Mouse (Mus musculus) embryo, embryonic 9.5 days (tissue): ENCODE measurements around the gene Zranb1.

Experiments used
- DNase-seq: peaks from one replicate; pipeline ENCODE4 v3.0.0-alpha.2; 2017; ENCODE audit errors: extremely low spot score

Gene Zranb1

DNA sequence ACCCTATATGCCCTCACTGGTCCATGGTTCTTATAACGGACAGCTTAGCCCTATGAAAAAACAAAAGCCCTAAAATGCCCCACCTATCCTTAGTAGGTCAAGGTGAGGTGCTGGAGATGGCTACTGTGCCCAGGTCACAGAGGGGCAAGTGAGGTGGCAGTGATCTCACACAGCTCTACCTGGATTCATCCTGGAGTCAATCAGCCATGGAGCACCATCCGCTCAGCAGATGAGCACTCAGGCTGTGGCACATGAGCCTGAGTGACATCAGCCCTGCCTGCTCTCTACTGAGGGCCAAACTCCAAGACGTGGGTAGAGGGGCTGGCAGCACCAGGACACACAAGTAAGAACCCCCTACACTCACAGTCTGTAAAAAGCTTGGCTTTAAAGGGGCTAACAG lies 70.4 kb downstream of the Zranb1 start:
- no peak for DNase-seq

DNA sequence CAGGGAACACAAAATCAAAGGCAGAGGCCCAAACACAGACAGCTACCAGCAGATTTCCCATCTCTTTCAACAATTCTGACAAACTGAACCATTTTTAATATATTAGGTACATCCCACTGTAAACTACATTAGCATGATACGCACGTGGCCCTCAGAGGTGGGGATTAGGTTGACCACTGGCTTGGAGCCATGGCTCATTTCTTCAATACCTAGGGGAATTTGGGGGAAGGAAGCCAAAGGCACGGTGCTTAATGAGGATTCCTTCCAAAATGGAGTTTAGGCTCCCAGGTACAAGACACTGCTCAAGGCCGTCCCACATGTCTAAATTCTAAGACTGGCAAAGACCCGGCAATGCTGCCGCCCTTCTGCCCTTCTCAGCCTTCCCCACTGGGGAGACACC lies 71.3 kb downstream of the Zranb1 start:
- DNase-seq, result no peak

DNA sequence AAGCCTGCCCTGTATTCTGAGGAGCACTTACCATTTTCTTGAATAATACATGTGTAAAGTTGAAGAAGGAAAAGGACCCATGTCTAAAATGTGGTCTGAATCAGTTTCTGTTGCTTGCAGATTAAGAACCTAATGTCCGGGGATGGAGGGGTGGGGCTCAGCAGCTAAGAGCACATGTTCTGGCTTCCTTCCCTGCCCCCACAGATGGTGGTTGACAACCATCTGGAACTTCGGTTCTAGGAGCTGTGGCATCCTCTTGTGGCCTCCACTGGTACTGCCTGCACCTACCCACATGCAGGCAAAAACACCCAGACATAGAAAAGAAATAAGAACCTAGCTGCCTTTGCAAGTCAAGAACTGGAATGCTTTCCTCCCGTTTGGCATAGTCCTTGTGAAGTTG lies 72.5 kb downstream of the Zranb1 start:
- peak; percentile 56 for DNase-seq

DNA sequence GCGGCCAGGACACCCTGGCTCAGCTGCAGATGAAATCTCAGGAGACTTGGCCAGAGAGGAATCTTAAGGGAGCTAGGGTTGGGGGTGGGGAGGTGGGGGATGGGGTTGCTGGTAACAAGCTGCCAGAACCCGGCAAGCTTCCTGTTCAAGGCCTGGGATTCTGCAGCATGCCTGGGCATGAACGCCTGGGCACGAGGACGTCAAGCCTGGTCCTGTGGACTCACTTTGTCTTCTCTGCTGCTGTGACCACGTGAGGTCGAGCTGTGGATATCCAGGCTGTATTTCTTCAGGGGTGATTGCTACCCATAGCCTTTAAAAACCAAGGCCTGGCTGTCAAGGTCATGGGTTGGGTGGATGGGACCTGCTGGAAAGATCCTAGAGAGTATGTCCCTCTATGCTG lies 74.8 kb downstream of the Zranb1 start:
- DNase-seq, result no peak

DNA sequence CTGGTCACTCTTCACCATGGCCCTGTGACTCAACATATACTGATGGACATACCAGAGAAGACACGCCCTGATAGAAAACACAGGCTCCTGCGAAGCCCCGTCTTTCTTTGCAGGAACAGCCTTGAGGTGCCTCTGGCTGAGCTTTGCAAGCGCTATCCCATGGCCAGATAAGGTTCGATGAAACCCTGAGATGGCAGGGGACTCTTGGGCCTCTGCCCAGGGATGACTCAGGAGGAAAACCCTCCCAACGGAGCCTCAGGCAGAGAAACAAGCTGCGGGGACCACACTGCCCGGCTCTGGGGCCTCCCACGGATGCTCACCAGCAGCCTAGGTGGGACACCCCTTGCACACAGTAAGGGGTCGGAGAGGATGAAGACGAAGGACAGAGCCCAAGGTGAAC lies 76.4 kb downstream of the Zranb1 start:
- no peak for DNase-seq

DNA sequence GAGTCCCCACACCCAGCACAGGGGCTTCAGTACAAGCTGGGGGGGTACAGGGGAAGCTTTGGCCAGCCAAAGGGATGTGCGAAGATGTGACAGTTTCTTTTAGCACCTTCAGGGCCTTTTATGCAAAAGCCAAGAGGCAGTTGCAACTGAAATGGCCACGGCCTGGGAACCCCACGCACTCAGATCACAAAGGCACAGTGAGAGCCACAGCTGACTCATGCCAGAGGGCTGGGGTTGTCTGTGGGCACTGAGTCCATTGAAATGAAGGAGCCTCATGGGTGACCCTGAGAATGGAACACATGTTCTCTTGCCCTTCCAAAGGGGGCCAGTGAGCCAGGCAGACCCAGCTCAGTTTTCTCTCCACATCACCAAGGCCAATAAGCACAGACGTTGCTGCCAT lies 77.7 kb downstream of the Zranb1 start:
- DNase-seq, result no peak

DNA sequence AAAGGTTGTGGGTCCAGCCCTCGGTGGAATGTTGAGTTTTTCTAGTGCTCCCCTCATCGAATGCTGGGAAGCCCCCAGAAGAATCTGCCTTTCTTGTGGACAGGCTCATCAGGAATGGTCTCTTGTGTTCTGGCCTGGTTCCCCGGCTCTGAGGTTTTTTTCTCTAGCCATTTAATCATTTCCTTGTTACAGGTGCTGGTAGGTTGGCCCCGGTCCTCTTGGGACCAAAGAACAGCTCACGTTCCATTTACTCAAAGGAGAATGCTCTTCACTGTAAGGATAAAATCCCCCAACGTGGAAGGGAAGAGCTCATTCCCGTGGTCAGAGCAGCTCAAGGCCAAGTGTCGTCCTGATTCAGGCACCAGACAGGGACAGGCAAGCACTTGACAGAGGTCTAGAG lies 78.7 kb downstream of the Zranb1 start:
- no peak for DNase-seq

DNA sequence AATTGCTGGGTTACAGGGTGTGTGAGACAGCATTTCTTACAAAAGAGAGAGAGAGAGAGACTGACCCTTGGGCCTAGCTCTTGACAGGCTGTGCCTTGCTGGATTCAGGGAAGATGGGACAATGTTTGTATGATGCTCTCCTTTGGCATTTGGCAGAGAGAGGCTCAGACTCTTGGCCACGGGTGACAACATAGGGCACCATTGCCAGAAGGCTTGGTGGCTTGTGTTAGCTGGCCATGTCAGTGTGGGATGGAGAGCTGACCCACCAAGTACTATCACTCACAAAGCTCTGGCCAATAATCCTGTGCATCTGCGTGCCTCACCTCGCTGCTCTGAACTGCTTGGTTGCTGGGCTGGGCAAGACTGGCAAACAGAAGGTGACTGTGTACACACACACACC lies 79.5 kb downstream of the Zranb1 start:
- DNase-seq, result no peak

DNA sequence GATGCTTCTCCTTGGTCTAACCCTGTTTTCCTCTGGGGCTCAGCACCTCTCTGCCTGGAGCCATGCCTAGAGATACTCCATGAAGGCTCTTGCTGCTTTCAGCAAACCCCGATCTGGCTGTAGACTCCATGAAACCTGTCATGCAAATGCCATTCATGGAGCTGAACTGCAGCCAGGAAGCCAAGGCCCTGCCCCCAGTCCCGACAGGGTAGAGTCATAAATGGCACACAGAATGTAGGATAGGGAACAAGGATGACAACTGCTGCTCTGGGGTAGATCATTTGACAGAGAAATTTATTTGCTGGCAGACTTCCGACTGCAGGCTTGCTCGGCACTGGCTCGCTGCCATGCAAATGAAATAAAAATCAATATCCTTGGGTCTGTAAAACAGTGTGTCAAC lies 80.2 kb downstream of the Zranb1 start:
- no peak for DNase-seq

DNA sequence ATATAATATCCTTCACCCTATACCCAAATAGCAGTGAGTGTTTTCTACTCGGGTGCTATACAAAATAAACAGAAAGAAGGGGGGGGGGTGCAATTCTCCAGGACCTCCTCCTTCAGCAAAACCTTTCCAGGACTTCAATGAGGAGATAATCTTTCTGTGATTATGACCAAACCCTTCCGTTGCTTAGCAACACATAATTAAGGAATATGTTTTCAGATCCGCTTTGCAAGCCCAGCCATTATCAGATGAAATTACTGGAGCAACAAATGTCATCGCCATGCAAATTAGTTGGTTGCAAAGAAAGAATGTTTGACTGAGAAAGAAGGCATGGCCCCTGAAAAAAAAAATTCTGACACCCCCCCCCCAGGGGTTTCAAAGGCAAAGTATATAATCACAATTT lies 80.7 kb downstream of the Zranb1 start:
- no peak for DNase-seq

DNA sequence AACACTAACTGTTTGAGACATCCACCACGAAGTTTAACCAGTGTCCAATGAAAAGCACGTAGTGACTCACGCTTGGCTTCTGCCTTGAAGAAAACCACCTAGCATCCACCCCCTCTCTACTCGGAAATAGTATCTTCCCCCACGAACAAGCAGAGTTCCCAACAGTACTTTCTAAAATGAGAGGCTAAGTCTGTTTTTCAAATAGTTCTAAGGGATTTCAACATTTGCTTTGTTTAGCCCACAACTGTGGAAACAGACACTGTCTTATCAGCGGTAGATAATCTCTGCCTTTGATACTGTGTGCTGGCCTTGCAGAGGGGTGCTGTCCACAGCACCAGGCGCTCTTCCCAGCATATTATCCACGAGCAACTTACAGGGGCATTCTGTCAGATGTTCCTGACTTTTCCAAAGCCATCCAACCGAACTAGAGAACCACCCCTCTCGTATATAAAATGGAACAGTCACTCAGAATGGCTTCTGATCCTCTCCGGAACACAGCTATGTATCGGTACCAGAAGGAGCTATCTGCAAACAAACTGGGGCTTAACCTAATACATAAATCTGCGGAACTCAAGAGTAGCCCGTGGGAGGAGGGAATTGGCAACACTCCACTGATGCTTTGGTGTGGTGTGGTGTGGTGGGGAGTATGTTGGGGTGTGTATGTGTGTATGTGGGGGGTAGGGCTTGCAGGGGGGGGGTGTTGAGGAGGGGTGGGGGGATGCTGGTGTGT lies 81.9 kb downstream of the Zranb1 start:
- no peak for DNase-seq

DNA sequence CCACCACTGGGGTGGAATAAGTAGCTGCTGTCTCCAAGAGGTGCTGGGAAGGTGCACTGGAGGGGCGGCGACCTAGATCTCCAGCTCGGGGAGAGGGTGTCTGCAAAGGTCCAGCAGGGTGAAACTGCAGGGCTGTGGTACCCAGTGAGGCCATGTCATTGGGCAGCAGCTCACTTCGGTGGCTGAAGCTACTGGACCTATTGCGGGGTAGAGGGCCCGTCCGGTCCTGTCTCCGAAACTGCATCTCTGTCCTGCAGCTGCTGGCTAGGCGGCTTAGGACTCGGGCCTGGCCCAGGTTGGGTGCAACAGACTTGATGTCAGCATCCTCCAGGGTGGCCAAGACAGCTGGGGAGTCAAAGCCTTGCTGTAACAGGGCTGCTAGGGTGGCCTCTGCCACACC lies 83.0 kb downstream of the Zranb1 start:
- no peak for DNase-seq

DNA sequence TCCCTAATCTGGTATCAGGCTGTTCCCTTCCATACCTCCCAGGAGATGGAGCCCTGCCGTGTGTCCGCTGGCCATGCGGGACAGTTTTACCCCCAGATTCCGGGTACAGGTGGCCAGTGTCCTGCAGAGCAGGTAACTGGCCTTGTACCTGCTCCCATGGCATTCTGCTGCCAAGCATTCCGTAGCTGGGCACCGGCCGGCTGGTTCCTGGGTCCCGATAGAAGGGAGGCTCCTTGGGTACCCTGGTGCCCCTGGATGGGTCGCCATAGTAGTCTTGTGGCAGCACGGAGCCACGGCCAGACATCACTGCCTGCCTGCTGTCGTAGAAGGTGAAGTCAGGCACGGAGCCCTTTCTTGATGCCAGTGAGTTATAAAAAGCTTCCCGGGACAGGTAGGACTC lies 83.7 kb downstream of the Zranb1 start:
- no peak for DNase-seq

DNA sequence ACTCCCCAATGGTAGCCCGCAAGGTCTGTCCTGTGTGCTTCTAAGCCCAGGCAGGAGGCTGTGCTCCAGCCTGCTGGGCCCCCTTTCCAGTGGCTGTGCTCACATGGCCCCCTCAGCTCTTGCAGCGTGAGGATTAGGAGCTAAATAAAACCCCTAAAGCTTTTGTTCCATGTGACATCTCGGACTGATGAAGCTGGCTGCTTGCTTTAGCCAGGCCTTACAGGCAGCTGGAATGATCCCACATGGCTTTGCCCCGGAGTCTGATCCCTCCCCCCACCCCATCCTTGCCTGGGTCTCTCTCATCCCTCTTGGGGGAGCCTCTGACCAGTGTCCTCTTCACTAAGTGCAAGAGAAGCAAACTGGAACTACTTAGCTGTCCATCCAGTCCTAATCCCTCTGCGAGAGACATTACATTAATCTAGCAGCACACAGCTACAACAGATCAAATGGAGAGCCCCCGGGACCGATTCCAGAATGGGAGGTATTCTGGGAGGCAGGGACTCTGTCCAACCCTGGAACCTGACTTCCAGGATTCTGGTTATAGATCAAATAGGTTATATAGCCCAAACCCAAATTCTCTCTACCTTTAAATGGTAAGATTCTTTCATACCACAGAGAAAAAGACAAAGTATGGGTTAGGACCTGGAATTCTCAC lies 84.6 kb downstream of the Zranb1 start:
- no peak for DNase-seq

DNA sequence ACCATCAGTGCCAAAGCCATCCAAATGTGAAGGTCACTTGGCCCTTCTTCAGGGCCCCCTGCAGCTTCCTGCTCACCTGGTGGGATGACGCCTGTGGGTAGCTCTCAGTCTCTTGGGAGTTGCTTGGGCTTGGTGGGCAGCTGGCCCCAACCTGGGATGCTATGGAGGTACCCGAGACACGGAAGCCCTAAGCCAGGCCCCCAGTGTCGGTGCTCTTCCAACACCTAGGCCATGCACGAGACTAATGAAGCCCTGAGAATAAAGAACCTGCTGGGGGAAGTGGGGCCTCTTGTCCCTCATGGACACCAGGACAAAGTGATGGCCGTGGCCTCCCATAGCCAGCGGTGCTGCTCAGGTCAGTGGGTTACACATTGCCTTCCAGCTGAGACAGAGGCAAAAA lies 88.0 kb downstream of the Zranb1 start:
- DNase-seq, result no peak

DNA sequence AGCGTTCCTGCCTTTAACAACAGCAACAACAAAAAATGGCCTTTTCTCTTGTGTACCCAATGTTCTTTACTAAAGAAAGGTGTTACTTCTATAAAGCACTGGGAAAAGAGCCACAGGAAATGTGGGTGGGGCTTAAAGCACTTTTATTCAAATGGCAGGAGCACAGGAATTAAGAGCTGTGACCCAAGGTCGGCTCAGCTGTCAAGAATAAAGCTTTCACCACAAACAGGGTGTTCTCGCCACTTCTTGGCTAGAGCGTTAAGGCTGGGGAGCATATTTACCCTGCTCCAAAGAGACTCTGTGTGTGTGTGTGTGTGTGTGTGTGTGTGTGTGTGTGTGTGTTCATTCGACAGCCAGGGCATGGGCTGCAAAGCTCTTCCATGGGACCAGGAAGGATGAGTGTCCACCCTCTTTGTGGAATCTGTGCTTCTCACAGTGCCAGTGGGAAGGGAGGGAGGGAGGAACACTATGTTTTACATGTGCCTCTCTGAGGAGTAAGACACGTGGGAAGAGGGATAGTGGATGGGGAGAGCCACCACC lies 88.6 kb downstream of the Zranb1 start:
- no peak for DNase-seq

DNA sequence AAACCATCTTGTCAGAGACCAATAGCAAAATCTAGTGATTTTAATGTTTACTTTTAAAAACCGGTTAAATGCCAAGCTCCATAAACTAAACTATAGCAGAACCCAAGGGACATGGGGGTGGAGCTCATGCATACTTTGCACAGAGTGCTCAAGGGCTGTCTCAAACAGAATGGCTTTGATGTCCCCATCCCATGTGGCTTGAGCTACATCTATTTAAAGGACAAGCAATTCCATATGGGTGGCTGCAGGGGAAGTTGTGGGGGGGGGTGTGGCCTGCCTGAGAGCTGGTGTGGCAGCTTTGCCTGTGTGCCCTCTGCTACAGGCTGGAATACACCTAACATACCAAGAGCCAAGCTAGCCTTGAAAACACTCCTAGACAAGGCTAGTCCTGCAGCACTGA lies 93.8 kb downstream of the Zranb1 start:
- DNase-seq, result no peak

DNA sequence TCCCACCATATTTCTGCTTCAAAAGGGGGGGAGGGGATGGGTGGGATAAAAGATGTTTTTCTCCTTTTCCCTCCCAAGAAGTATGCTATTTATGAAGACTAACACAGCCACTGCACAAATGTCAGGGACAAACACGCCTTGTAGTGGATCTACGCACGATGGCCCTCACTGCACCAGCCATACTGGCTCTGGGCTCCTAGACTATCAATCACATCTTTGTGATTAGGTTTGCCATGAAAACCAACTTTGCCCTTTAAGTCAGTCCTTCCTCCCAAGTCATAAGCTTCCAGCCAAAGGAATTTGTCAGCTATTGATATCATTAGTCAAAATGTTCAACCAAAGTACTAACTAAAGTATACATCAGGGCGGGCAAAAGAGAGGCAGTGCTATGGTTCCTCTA lies 97.0 kb downstream of the Zranb1 start:
- DNase-seq, result no peak

DNA sequence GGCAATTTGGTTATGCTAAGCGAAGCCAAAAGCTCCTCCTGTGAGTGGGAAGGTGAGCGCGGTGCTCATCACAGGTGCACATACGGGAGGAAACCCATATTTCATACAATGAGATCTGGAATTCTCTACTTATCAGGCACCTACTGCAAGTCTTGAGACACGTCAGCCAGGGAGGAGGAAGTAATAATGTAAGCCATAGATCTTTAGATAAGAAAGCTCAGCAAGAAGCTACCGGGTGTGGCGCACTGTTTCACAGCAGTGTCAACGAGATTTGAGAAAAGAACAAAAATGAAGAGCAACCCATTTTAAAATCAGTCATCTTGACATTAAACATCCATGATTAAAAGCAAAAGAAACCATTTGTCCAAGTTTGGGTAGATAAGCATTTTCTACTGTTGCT lies 98.1 kb downstream of the Zranb1 start:
- DNase-seq, result no peak

DNA sequence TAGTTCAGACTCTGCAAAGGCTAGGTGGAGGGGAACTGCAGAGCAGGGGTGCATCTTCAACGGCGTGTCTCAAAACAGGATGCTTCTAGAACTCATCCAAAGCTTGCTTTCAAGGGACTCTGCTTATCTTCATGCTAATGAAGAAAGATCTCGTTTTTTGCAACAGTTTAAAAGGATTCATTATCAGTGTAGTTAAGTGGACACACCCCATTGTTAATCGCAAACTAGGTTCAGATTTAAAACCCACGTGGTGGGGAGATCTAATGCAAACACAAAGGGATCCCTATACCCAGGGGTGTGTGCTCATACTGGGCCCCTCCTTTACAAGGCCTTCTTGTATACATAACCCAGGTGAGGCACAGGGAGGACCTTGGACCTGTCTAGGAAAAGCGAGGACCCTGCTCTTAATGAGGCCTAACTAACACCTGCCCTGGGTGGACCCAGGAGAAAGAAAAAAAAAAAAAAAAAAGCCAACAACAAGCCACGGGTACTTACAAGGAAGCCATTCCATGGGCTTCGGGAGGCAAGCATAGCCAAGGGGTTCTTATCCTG lies 98.6 kb downstream of the Zranb1 start:
- no peak for DNase-seq

DNA sequence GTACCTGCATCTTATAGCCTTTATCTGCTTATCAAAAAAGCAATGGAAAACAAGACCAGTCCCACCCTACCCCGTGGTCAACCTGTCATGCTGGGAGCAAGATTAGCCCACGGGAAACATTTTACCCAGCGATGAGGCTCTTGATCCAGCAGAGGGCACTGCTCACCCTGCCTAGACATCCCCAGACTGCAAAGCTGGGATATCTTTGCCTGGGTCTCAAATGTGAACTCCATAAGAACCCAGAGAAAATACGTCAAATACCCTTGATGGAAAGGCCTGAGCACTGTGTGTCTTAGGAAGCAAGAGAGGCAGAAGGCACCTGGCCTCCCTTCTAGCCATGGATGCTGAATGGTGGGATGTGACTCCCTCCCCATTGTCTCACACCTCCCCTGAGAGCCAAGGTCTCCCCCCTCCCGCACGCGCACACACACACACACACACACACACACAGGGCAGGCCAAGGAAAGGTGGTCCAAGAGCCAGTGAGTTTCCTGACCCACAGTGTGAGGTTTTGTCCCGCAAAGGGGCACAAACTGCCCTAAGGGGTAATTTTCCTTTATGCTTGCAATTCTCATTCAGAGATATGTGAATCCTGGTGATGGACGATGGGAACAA lies 101.8 kb downstream of the Zranb1 start:
- peak; percentile 65 for DNase-seq

DNA sequence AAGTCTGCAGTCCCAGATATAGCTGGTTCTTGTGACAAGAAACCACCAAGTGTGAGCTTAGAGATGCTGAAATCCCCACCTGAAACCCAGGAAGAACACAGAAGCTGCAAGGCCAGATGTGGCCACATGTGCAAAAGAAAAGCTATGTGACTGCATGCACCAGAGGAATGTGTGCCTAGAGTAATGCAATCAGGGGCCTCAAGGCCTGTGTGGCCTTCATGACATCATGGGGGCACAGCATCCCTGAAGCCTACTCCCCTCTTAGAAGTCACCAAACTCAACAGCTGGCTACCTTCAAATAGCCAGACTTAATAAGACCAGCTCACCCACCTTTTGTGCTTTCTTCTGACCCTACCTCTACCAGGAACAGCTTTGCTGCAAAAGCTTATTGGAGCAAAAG lies 105.0 kb downstream of the Zranb1 start:
- DNase-seq, result no peak
